Mouse (Mus musculus) G1E (cell line): ENCODE results near the gene Fam110a.

Source experiments
- CTCF ChIP-seq: IDR thresholded peaks from 2 replicates; pipeline ENCODE4 v1.5.1; 2012; ENCODE audit warnings: low read depth, low read length, inconsistent platforms, mixed read lengths
- GATA1 ChIP-seq: IDR thresholded peaks from 2 replicates; pipeline ENCODE4 v1.6.1; 2012; ENCODE audit warnings: borderline replicate concordance, low read length, inconsistent platforms, mixed read lengths
- POLR2AphosphoS5 ChIP-seq: IDR thresholded peaks from 2 replicates; pipeline ENCODE4 v1.6.1; 2012; ENCODE audit warnings: low read depth, low read length, inconsistent platforms; ENCODE audit not compliant: insufficient replicate concordance

DNA sequence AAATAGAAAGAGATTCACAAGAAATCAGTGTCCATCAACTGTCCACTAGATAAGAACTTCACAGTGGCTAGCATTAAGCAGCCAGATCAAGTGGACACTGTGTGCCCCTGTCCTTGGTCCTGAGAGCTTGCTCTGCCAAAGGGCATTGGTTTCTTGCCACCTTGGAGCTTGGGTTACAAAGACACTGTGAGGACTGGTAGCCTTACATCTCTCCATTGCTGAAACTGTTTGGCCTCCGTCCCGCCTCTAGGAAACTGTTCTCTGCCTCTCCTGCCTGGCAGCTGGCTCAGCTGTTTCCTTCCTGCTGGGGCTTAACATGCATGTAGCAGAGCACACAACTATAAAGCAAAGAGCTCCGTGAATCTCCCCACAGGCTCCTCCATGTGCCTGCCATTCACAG, 42.1 kb downstream of the Fam110a start:
- no peak for TF ChIP-seq GATA1
- TF ChIP-seq CTCF = no peak
- no peak for TF ChIP-seq POLR2AphosphoS5
